Mouse (Mus musculus) gastrocnemius, postnatal 10 days (tissue): ENCODE results near the gene Tmub1. TPM values are rescaled to one million over a fixed set of nuclear protein-coding genes. Genes with fewer than 3 reads are reported as not detected.
"Not testable (repeated sequence)": the region's sequence is repeated elsewhere in the genome, so short reads cannot be mapped to it uniquely, and the experiment has no call there.

ENCODE experiments used
- DNase-seq: peaks from one replicate; pipeline ENCODE4 v3.0.0; 2021; ENCODE audit warnings: mixed read lengths
- total RNA-seq, 2 experiments: library from RNA; stranded (reverse); gene quantifications; 2 replicates each; pipeline ENCODE4 v1.2.3; 2021

Gene Tmub1
- total RNA-seq, 2 experiments from 2014 or later, result 9.0 to 9.9 TPM

DNA sequence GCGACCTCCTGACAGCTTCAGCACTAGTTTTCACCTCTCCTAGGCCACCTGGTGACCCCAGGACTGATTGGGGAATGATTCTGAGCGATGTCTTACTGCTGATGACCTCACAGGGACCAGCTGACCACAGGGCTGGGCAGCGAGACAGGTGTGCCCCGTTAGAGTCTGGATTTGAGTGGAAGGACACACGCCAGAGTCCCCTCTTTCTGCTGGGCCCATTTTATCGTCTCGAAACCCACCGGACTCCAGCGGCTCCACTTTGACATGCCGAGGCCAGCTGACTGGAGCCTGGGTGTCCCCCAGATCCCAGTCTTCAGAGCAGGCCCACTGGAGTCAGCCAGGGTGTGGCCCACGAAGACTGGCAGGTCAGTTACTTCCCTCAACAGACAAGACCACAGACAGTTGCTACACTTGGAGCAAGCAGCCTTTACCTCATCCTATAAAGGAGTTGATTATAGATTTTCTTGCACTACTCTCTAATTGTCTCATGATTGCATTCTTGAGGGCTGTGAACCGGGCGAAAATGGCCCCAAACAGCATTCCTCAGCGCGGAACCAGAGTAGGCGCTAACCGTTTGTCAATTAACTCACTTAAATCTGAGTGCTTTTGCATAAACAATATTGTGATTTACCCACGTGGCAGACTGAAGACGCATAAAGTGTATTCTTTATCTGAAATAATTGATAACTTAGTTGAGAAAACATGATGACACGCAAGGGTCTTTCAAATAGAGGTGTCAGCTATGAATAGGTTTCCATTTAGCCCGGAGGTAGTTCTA lies 23.5 kb downstream of the Tmub1 start:
- DNase-seq, result no peak

DNA sequence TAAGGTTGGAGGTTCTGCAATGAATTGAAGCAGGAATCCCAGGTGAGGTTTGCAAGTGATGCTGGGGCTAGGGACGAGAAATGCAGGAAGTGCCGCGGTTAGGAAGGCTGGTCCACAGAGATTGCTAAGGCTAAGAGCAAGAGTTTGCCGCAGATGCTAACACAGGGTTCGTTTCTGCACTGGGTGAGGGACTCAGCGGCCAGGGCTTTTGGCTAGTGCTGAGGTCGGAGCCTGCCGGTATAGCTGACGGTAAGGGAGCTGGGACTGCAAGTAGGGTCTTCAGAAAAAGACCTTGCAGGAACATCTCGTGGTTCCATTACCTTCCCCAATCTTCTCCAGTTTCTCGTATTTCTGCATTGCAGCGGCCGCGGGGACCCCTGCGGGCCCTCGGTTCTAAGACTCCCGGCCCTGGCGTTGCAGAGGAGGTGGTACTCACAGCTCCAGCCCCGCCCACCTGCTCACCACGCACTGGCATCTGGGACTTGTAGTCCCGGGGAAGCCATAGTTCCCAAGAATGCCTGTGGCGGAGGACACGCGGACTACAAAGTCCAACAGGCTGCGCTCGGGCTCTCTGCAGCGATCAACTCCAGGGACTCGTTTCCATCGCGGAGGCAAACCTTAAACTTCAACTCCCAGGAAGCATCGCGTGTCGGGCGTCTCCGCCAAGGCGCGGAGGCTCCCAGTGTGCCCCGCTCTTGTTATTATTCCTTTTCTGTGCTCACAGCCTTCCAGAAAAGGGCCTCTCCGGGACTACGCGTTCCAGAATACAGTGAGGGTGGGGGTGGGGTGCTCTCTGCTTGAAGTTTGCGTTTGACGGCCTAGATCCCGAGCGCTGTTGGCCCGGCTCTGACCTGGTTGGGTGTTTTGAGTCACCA lies 24.3 kb downstream of the Tmub1 start, which contains the start of the genes Cdk5 and Slc4a2:
TSS of gene Cdk5 (minus strand) at position 402 of the 875 bp plus-strand sequence.
TSS of gene Slc4a2 (plus strand) at position 709 of the 875 bp plus-strand sequence.
- DNase-seq, result peak; percentile 94

DNA sequence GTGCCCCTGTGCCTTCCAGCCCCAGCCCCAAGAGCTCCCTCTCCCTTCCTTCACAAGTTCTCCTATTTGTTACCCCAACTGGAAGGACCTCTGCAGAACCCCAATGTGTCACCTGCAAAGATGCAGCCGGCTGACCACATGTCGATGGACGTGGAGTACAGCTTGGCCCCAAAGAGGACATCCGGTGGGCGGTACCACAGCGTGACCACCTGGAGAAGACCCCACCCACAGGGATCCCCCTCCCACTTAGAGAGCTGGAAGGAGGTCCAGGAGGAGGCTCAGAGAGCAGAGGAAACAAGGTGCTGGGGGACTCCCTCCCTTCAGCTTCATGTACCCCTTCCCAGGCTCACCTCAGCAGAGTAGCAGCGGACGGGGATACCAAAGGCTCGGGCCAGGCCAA lies 27.3 kb downstream of the Tmub1 start:
- DNase-seq, result no peak

DNA sequence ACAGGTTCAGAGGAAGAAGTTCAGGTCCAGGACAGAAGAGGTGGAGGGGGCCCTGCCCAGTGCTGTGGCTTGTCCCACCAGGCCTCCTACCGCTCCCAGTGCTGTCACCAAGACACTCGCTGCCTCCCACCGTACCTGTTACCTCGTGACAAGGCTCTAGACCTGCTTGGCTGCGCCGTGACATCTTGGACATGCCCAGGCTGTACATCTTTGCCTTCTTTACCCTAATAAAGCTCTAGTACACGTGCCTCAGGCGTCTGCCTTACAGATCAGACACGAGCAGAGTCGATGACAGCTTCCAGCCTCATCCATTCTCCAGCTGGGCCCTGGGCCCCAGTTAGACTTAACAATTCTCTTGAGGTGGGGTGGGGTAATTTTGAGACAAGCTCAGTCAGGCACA lies 30.1 kb downstream of the Tmub1 start:
- DNase-seq, result no peak

DNA sequence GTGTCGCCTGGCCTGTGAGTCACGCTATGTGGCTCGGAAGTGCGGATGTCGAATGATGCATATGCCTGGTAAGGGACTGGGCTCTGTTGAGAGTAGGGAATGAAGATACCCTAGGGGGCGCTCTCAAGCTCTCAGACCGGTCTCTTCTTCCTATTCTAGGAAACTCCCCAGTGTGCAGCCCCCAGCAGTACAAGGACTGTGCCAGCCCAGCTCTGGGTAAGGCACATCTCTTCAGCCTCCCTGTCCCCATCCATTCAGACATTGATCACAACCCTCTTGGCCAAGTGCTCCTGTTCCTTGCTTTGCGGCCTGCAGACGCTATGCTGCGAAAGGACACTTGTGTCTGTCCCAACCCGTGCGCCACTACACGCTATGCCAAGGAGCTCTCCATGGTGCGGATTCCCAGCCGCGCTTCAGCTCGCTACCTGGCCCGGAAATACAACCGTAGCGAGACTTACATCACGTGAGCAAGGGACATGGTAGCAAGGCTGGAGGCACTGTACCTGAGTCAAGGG lies 31.4 kb downstream of the Tmub1 start:
- peak; percentile 59 for DNase-seq

DNA sequence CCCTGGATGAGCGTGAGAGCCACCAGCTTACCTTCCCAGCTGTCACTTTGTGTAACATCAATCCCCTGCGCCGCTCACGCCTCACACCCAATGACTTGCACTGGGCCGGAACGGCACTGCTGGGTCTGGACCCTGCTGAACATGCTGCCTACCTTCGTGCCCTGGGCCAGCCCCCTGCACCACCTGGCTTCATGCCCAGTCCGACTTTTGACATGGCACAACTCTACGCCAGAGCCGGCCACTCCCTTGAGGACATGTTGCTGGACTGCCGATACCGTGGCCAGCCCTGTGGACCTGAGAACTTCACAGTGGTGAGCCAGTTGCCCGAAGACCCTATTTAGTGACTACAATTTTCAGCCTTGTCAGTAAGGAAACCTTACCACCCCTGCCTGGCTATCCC lies 33.7 kb downstream of the Tmub1 start:
- no peak for DNase-seq

DNA sequence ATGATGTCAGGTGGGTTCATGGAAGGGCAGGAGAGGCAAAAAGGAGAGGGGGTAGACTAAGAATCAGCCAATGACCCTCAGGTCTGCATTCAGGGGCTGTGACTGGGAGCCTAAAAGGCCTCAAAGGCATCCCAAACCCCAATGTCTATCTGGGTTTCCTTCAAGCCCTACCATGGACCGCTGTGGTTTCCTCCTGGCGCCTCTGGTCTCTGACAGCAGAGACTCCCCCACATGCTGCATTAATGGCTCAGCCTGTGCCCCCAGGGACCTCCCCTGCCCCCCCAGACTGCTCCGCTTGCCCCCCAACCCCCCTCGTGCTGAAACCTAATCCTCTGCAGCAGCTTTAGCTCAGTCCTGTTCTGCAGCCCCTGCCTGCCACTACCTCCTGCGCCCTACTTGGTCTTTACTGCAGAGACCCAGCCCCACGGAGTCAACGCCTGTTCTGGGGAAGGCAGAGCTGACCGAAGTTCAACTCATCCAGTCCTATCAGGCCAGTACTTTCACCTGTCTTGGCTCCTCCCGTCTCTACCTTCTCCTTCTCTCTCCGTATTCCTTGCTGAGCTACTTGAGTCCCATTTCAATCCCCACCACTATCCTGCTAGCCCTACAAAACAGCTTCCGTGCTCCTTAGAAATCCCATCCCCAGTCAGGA lies 34.5 kb downstream of the Tmub1 start, which contains the start of gene Asic3:
TSS of gene Asic3 (plus strand) at position 351 of the 652 bp plus-strand sequence.
- DNase-seq, result no peak

DNA sequence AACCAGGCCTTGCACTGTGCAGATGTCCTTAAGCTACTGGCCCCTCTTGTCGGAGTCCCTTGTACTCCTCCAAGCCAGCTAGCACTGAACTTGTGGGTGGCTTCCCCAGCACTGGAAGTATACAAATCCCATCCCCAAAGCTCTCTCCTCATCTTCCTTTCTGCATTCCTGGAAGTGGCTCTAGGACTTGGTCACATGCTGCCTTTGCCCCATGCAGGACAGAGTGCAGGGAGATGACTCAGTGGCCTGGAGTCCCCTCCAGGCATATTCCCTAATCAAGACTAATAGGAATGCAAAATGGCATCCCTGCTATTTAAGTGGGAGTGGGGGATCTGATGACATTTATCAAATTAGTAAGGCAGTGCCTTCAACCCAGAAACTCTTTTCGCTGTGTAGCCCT lies 35.6 kb downstream of the Tmub1 start:
- no peak for DNase-seq

DNA sequence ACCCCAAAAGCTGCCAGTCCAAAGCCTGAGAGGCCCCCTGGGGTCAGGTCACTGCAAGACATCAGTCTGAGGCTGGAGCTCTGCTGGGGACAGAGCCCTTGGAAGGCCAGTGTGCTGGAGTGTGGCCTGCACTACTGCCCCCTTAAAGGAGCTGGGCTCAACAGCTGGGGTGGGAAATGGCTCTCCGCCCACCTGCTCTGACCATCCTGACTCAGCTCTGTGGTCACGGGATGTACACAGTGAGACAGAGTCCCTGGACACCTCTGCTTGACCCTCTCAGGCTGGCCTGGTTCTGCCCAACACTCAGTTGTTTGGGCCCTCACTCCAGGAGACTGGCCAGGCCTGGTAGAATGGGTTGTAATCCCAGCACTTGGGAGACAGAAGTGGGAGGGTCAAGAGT lies 38.2 kb downstream of the Tmub1 start:
- no peak for DNase-seq

GRCm38 (mm10) chr5:24408651-24409050 lies 39.0 kb downstream of the Tmub1 start:
- no peak for DNase-seq

GRCm38 (mm10) chr5:24405389-24405876 lies 42.2 kb downstream of the Tmub1 start:
- DNase-seq, result no peak

- no peak for DNase-seq
Measured at GRCm38 (mm10) chr5:24404594-24405360, 42.9 kb downstream of the Tmub1 start.

DNA sequence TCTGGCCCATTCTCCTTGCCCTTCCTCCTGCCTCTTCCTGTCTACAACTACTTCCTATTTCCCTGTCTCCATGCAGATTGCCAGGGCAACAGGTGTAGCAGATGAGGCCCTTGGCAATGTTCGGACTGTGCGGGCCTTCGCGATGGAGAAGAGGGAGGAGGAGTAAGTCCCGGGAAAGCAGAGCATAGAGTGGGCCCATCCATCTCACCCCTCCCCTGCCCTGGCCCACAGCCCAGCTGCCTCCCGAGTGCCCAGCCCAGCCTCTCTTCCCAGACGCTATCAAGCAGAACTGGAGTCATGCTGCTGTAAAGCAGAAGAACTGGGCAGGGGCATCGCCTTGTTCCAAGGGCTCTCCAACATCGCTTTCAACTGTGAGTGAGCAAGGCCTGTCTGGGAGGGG lies 45.7 kb downstream of the Tmub1 start:
- no peak for DNase-seq

DNA sequence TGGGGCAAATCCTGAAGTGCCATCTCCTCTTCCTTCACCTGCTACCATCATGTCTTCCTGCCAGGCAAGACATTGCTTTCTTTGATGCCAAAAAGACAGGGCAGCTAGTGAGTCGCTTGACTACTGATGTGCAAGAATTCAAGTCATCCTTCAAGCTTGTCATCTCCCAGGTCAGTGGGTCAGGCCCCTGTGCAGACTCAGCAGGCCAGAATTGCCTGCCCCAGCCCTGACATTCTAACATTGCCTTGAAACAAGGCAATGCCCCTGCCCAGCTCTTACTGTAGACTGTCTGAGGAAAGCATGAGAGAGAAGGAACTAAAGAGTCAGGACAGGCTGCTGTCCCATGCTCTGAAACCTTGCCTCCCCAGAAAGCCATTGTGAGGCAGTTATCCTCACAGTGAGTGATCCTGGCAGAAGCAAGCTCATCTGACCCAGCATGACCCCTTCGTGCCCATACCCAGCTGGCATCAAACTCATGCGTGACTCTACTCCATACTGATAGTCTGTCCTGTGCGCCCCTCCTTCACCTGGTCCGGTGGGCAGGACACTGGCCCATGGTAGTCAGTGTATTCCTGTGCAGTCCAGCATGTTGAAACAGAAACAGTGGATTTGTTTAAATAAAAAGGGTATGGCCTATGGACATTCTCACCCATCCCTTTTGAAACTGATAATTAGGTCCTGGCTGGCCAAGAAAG lies 46.6 kb downstream of the Tmub1 start:
- DNase-seq, result no peak

DNA sequence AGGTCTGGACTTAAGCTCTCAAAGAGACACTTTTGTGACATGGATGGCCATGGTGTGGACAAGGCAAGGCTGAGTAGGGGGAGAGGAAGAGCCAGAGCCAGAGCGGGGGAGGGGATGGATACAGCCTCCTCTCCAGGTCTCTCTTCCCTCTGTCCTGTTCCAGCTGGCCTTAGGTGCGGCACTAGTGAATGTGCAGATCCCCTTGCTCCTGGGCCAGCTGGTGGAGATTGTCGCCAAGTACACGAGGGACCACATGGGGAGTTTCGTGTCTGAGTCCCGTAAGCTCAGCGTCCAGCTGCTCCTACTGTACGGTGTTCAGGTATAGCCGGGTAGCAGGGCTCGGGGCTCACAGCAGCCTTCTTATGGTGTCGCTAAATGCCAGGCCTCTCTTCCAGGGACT lies 47.3 kb downstream of the Tmub1 start:
- no peak for DNase-seq

DNA sequence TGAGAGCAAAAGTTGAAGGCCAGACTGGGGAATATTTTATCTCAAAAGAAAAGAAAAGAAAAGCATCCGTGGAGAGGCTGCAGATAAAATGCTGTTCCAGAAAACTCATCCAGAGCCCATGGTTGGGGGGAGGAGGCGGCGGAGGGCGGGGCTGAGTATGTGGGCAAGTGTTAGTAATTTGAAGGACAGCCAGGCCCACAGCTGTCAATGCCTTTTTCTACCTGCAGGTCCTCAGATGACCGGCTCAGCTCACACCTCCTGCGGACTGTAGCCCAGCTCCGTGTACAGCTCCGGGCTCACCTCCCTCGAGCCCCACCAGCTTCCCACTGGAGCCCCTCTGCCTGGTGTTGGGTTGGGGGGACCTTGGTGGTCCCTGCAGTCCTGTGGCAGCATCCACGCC lies 48.0 kb downstream of the Tmub1 start:
- no peak for DNase-seq

GRCm38 (mm10) chr5:24396254-24396653 lies 51.4 kb downstream of the Tmub1 start:
- DNase-seq, result not testable (repeated sequence)
